Mouse (Mus musculus): ENCODE measurements around the gene Gpc5. TPM values are rescaled to one million over a fixed set of nuclear protein-coding genes. Genes with fewer than 3 reads are reported as not detected.

The Gpc5 gene
- total and polyA plus RNA-seq, 3 experiments, result 0.14 TPM; not detected in 2

- dilution Hi-C loops (cut with MboI; ENCODE audit: extremely low pct_ligation_motif_present, extremely low pct_unique_long_range_greater_than_20kb, low sequenced_read_pairs), result no loop called here
These were observed 322.5 kb downstream of the Gpc5 start for GRCm38 (mm10) chr14:115414545-115414944.

GRCm38 (mm10) chr14:115431967-115432366, 340.0 kb downstream of the Gpc5 start:
- Histone ChIP-seq H3K4me2 (ENCODE audit: insufficient read depth, low read depth, poor library complexity, severe bottlenecking) (no peak overlapping the region), H3K9me3 (replicated peaks; ENCODE audit: low read length) (no peaks in the 10 kb centered on the region), H3K4me1 (ENCODE audit: control insufficient read depth in 1 of 2, insufficient read depth in 2 of 2) (peaks cover 0 to 6% of the 10 kb centered on the region in 2 experiments; a peak in 1 of 4 replicates), H3K9ac (ENCODE audit: insufficient read depth, low read depth) (no peak overlapping the region), H3K79me2 (replicated peaks; ENCODE audit: control insufficient read depth, extremely low read depth, insufficient read depth, poor library complexity, severe bottlenecking) (no peaks in the 10 kb centered on the region), H3K27me3 (replicated peaks) (no peaks in the 10 kb centered on the region), H3K27ac (ENCODE audit: insufficient read depth, low read depth) (no peak overlapping the region), H3K4me3 (replicated peaks in 1 of 3; ENCODE audit: low read depth in 2 of 3, low read length in 2 of 3, poor library complexity in 1 of 3) (no peak overlapping the region), H3K36me3 (replicated peaks in 1 of 2; ENCODE audit: control insufficient read depth in 1 of 2, insufficient read depth in 1 of 2, low read length in 1 of 2) (no peaks in the 10 kb centered on the region)
- in situ Hi-C loops (cut with MboI; ENCODE audit: low pct_ligation_motif_present, low pct_unique_long_range_greater_than_20kb, low sequenced_read_pairs), result no loop called here
- dilution Hi-C loops (cut with MboI; ENCODE audit: extremely low pct_ligation_motif_present, extremely low pct_unique_long_range_greater_than_20kb, low sequenced_read_pairs), result no loop called here
- no peak for DNase-seq (ENCODE audit: extremely low read depth)
- TF ChIP-seq JUND (conservative IDR thresholded peaks at IDR 0.05; ENCODE audit: low read depth, low read length), result no peak
- TF ChIP-seq USF2 (conservative IDR thresholded peaks at IDR 0.05; ENCODE audit: low read depth, low read length), result no peak
- TF ChIP-seq BHLHE40 (IDR thresholded peaks at IDR 0.05; ENCODE audit: low read depth, low read length), result no peak
- no peak for TF ChIP-seq ZKSCAN1 (IDR thresholded peaks at IDR 0.05; ENCODE audit: borderline replicate concordance, low read depth, low read length)
- TF ChIP-seq JUN (IDR thresholded peaks at IDR 0.05; ENCODE audit: insufficient read depth, low read depth, low read length), result no peak
- TF ChIP-seq NRF1 (IDR thresholded peaks at IDR 0.05; ENCODE audit: low read depth, low read length), result no peak
- TF ChIP-seq SIN3A (IDR thresholded peaks at IDR 0.05; ENCODE audit: low read length), result no peak

More at GRCm38 (mm10) chr14:115414545-115414944, 322.5 kb downstream of the Gpc5 start:
- no peaks in the 10 kb centered on the region for H3K9me3 ChIP-seq (replicated peaks; ENCODE audit: low read length)
- no peaks in the 10 kb centered on the region for H3K36me3 ChIP-seq (replicated peaks in 1 of 2; ENCODE audit: control insufficient read depth in 1 of 2, insufficient read depth in 1 of 2, low read length in 1 of 2)
- in situ Hi-C loops (cut with MboI; ENCODE audit: low pct_ligation_motif_present, low pct_unique_long_range_greater_than_20kb, low sequenced_read_pairs), result no loop called here
- no peak overlapping the region for H3K9ac ChIP-seq (ENCODE audit: insufficient read depth, low read depth)
- no peaks in the 10 kb centered on the region for H3K4me1 ChIP-seq (ENCODE audit: control insufficient read depth in 1 of 2, insufficient read depth in 2 of 2)
- H3K4me3 ChIP-seq (replicated peaks in 1 of 3; ENCODE audit: low read depth in 2 of 3, low read length in 2 of 3, poor library complexity in 1 of 3), result no peak overlapping the region
- H3K27ac ChIP-seq (ENCODE audit: insufficient read depth, low read depth), result no peak overlapping the region
- H3K27me3 ChIP-seq (replicated peaks), result no peaks in the 10 kb centered on the region
- H3K79me2 ChIP-seq (replicated peaks; ENCODE audit: control insufficient read depth, extremely low read depth, insufficient read depth, poor library complexity, severe bottlenecking), result no peaks in the 10 kb centered on the region
- no peak for DNase-seq (ENCODE audit: extremely low read depth)
- H3K4me2 ChIP-seq (ENCODE audit: insufficient read depth, low read depth, poor library complexity, severe bottlenecking), result no peak overlapping the region
- TF ChIP-seq MEF2A (IDR thresholded peaks at IDR 0.05; ENCODE audit: borderline replicate concordance, low read depth, low read length) (no peak), ZC3H11A (IDR thresholded peaks at IDR 0.05; ENCODE audit: low read depth, low read length) (no peak), SIN3A (IDR thresholded peaks at IDR 0.05; ENCODE audit: low read length) (no peak), ZNF384 (IDR thresholded peaks at IDR 0.05; ENCODE audit: low read depth, low read length) (no peak), JUN (IDR thresholded peaks at IDR 0.05; ENCODE audit: insufficient read depth, low read depth, low read length) (no peak), ZMIZ1 (IDR thresholded peaks at IDR 0.05; ENCODE audit: low read depth, low read length) (no peak), CHD2 (IDR thresholded peaks at IDR 0.05; ENCODE audit: low read length) (no peak), MAX (IDR thresholded peaks at IDR 0.05; ENCODE audit: low read length) (no peak), ZKSCAN1 (IDR thresholded peaks at IDR 0.05; ENCODE audit: borderline replicate concordance, low read depth, low read length) (no peak), CTCF (conservative IDR thresholded peaks at IDR 0.05 in 1 of 2, IDR thresholded peaks at IDR 0.05 in 1 of 2; ENCODE audit: low read depth in 2 of 2, low read length in 2 of 2) (no peak), E2F4 (IDR thresholded peaks at IDR 0.05; ENCODE audit: insufficient replicate concordance, low read depth, low read length) (no peak), SMC3 (IDR thresholded peaks at IDR 0.05; ENCODE audit: low read depth, low read length) (no peak), KAT2A (IDR thresholded peaks at IDR 0.05; ENCODE audit: insufficient replicate concordance, low read length) (no peak), RAD21 (IDR thresholded peaks at IDR 0.05; ENCODE audit: low read depth, low read length) (no peak), USF2 (conservative IDR thresholded peaks at IDR 0.05; ENCODE audit: low read depth, low read length) (no peak), PAX5 (IDR thresholded peaks at IDR 0.05; ENCODE audit: low read length) (no peak), NRF1 (IDR thresholded peaks at IDR 0.05; ENCODE audit: low read depth, low read length) (no peak), HCFC1 (IDR thresholded peaks at IDR 0.05; ENCODE audit: low read depth, low read length) (no peak)

Data from CH12.LX (cell line).